Mouse (Mus musculus) CH12.LX (cell line): ENCODE data around the gene Itk. TPM values are rescaled to one million over a fixed set of nuclear protein-coding genes. Genes with fewer than 3 reads are reported as not detected.
A peak's percentile ranks its signal among the peaks of the same experiment; 100 is the strongest.

Experiments used
- DNase-seq: peaks from one replicate; pipeline ENCODE4 v3.0.0-alpha.2; 2013; ENCODE audit errors: extremely low read depth
- H3K27ac ChIP-seq: 2 replicates; pipeline ENCODE4 v1.5.1; 2012; ENCODE audit warnings: low read depth, mild to moderate bottlenecking, control low read depth, moderate library complexity; ENCODE audit not compliant: insufficient read depth
- H3K27me3 ChIP-seq: replicated peaks from 2 replicates; pipeline ENCODE3; 2012; ENCODE audit warnings: inconsistent platforms
- H3K36me3 ChIP-seq, 2 experiments: replicated peaks in 1 of 2; 2 replicates each; pipeline versions ENCODE3 to v1.6.1; 2012; ENCODE audit warnings: inconsistent platforms in 1 of 2, low read length in 1 of 2, mild to moderate bottlenecking in 1 of 2, mixed read lengths in 1 of 2, moderate library complexity in 1 of 2; ENCODE audit not compliant: control insufficient read depth in 1 of 2, insufficient read depth in 1 of 2
- H3K4me1 ChIP-seq, 2 experiments: 2 replicates each; pipeline ENCODE4 v1.6.1; 2012; ENCODE audit warnings: inconsistent platforms in 1 of 2, moderate library complexity in 1 of 2; ENCODE audit not compliant: insufficient read depth in 2 of 2, control insufficient read depth in 1 of 2
- H3K4me2 ChIP-seq: 2 replicates; pipeline ENCODE4 v1.6.1; 2012; ENCODE audit warnings: low read depth, mild to moderate bottlenecking, control low read depth; ENCODE audit not compliant: poor library complexity, insufficient read depth, severe bottlenecking
- H3K4me3 ChIP-seq, 3 experiments: fragments of 150-350 bp in 1 of 3; sonication (generic) in 1 of 3; replicated peaks in 1 of 3; 2 replicates each; pipeline versions ENCODE3 to v1.5.1; 2011 to 2012; ENCODE audit warnings: low read depth in 2 of 3, low read length in 2 of 3, mild to moderate bottlenecking in 2 of 3, moderate library complexity in 2 of 3, control low read depth in 1 of 3, improper control_type of control experiment in 1 of 3, inconsistent platforms in 1 of 3, mixed read lengths in 1 of 3; ENCODE audit not compliant: poor library complexity in 1 of 3
- H3K79me2 ChIP-seq: replicated peaks from 2 replicates; pipeline ENCODE4 v1.6.1; 2012; ENCODE audit warnings: mild to moderate bottlenecking, moderate library complexity; ENCODE audit not compliant: control insufficient read depth, poor library complexity, insufficient read depth, severe bottlenecking; ENCODE audit errors: extremely low read depth
- H3K9ac ChIP-seq: 2 replicates; pipeline ENCODE4 v1.6.1; 2012; ENCODE audit warnings: low read depth, mild to moderate bottlenecking, control low read depth, moderate library complexity; ENCODE audit not compliant: insufficient read depth
- H3K9me3 ChIP-seq: replicated peaks from 2 replicates; pipeline ENCODE3; 2012; ENCODE audit warnings: low read length, inconsistent platforms, mixed read lengths
- BHLHE40 ChIP-seq: IDR thresholded peaks from 2 replicates; pipeline ENCODE4 v1.6.1; 2011; ENCODE audit warnings: mild to moderate bottlenecking, low read depth, low read length, improper control_type of control experiment
- CHD1 ChIP-seq: IDR thresholded peaks from 2 replicates; pipeline ENCODE4 v1.6.1; 2012; ENCODE audit warnings: low read depth, low read length, improper control_type of control experiment, inconsistent platforms
- CHD2 ChIP-seq: IDR thresholded peaks from 2 replicates; pipeline ENCODE4 v1.6.1; 2011; ENCODE audit warnings: low read length, improper control_type of control experiment
- E2F4 ChIP-seq: IDR thresholded peaks from 2 replicates; pipeline ENCODE4 v1.6.1; 2011; ENCODE audit warnings: low read depth, low read length, improper control_type of control experiment; ENCODE audit not compliant: insufficient replicate concordance
- EP300 ChIP-seq: IDR thresholded peaks from 2 replicates; pipeline ENCODE4 v1.6.1; 2011; ENCODE audit warnings: low read length, improper control_type of control experiment
- GABPA ChIP-seq: IDR thresholded peaks from 2 replicates; pipeline ENCODE4 v1.6.1; 2012; ENCODE audit warnings: low read depth, low read length, improper control_type of control experiment, inconsistent platforms; ENCODE audit not compliant: insufficient replicate concordance
- JUN ChIP-seq: IDR thresholded peaks from 2 replicates; pipeline ENCODE4 v1.6.1; 2011; ENCODE audit warnings: low read depth, mild to moderate bottlenecking, low read length, improper control_type of control experiment, moderate library complexity; ENCODE audit not compliant: insufficient read depth
- JUND ChIP-seq: conservative IDR thresholded peaks from 2 replicates; pipeline ENCODE4 v1.6.1; 2011; ENCODE audit warnings: low read depth, low read length, improper control_type of control experiment
- KAT2A ChIP-seq: IDR thresholded peaks from 2 replicates; pipeline ENCODE4 v1.6.1; 2012; ENCODE audit warnings: low read length, improper control_type of control experiment, inconsistent platforms; ENCODE audit not compliant: insufficient replicate concordance
- MAFK ChIP-seq: IDR thresholded peaks from 2 replicates; pipeline ENCODE4 v1.6.1; 2011; ENCODE audit warnings: low read length, improper control_type of control experiment; ENCODE audit not compliant: insufficient replicate concordance
- MAX ChIP-seq: IDR thresholded peaks from 2 replicates; pipeline ENCODE4 v1.6.1; 2011; ENCODE audit warnings: low read length, improper control_type of control experiment
- NRF1 ChIP-seq: IDR thresholded peaks from 2 replicates; pipeline ENCODE4 v1.6.1; 2014; ENCODE audit warnings: low read depth, mild to moderate bottlenecking, inconsistent platforms, low read length, improper control_type of control experiment, moderate library complexity
- PAX5 ChIP-seq: IDR thresholded peaks from 2 replicates; pipeline ENCODE4 v1.6.1; 2012; ENCODE audit warnings: low read length, inconsistent platforms, mixed read lengths
- POLR2A ChIP-seq: IDR thresholded peaks from 2 replicates; pipeline ENCODE4 v1.6.1; 2011; ENCODE audit warnings: low read depth, mild to moderate bottlenecking, improper control_type of control experiment, low read length
- SIN3A ChIP-seq: IDR thresholded peaks from 2 replicates; pipeline ENCODE4 v1.6.1; 2012; ENCODE audit warnings: low read length, improper control_type of control experiment, inconsistent platforms
- TCF12 ChIP-seq: IDR thresholded peaks from 2 replicates; pipeline ENCODE4 v1.6.1; 2014; ENCODE audit warnings: low read depth, mild to moderate bottlenecking, inconsistent platforms, low read length, improper control_type of control experiment
- UBTF ChIP-seq: IDR thresholded peaks from 2 replicates; pipeline ENCODE4 v1.6.1; 2012; ENCODE audit warnings: low read depth, mild to moderate bottlenecking, inconsistent platforms, low read length, improper control_type of control experiment, moderate library complexity
- USF1 ChIP-seq: IDR thresholded peaks from 2 replicates; pipeline ENCODE4 v1.6.1; 2014; ENCODE audit warnings: low read depth, mild to moderate bottlenecking, inconsistent platforms, low read length, improper control_type of control experiment
- ZC3H11A ChIP-seq: IDR thresholded peaks from 2 replicates; pipeline ENCODE4 v1.6.1; 2012; ENCODE audit warnings: low read depth, mild to moderate bottlenecking, inconsistent platforms, low read length, improper control_type of control experiment
- ZKSCAN1 ChIP-seq: IDR thresholded peaks from 2 replicates; pipeline ENCODE4 v1.6.1; 2012; ENCODE audit warnings: low read depth, inconsistent platforms, low read length, improper control_type of control experiment, borderline replicate concordance
- ZMIZ1 ChIP-seq: IDR thresholded peaks from 2 replicates; pipeline ENCODE4 v1.6.1; 2012; ENCODE audit warnings: low read depth, mild to moderate bottlenecking, inconsistent platforms, low read length, improper control_type of control experiment
- ZNF384 ChIP-seq: IDR thresholded peaks from 2 replicates; pipeline ENCODE4 v1.6.1; 2012; ENCODE audit warnings: low read depth, low read length, improper control_type of control experiment, inconsistent platforms
- dilution Hi-C: fragments of 300-500 bp; cut with MboI; formaldehyde crosslinking; loops from 2 replicates; pipeline ENCODE4 v1.14.3; 2020; ENCODE audit warnings: low sequenced_read_pairs; ENCODE audit not compliant: extremely low pct_unique_long_range_greater_than_20kb, extremely low pct_ligation_motif_present
- in situ Hi-C: fragments of 300-500 bp; cut with MboI; formaldehyde crosslinking; loops from 3 replicates; pipeline ENCODE4 v1.14.3; 2019; ENCODE audit warnings: low sequenced_read_pairs, low pct_ligation_motif_present, low pct_unique_long_range_greater_than_20kb, mixed read lengths
- polyA plus RNA-seq: library from polyadenylated mRNA; unstranded; fragments of >175 nt; gene quantifications from 2 replicates; pipeline ENCODE4 v1.2.1, GENCODE M21; 2012; ENCODE audit warnings: low read depth; ENCODE audit not compliant: insufficient read length
- total RNA-seq, 2 experiments: library from RNA; depleted of rRNA; stranded (reverse); fragments of 300-350 nt in 1 of 2; fragments of >200 nt in 1 of 2; gene quantifications; 2 replicates each; pipeline ENCODE4 v1.2.3; 2012 to 2014

The Itk gene
- total and polyA plus RNA-seq, 3 experiments = 0.11 to 0.64 (median 0.17) TPM

- H3K27me3 ChIP-seq = no peaks in the 10 kb centered on the region
- dilution Hi-C loops = no loop called here
- in situ Hi-C loops = no loop called here
- H3K79me2 ChIP-seq = no peaks in the 10 kb centered on the region
- H3K27ac ChIP-seq = no peak overlapping the region
- H3K36me3 ChIP-seq = no peaks in the 10 kb centered on the region
- TF ChIP-seq MAFK = no peak
- TF ChIP-seq ZNF384 = no peak
- no peak for TF ChIP-seq SIN3A
- no peak for TF ChIP-seq ZMIZ1
- TF ChIP-seq USF1 = no peak
- no peak for TF ChIP-seq JUN
- no peak for TF ChIP-seq NRF1
- no peak for TF ChIP-seq CHD2
- TF ChIP-seq GABPA = no peak
- TF ChIP-seq CHD1 = no peak
- TF ChIP-seq ZKSCAN1 = no peak
- TF ChIP-seq KAT2A = no peak
- no peak for TF ChIP-seq UBTF
- peak overlapping the region; percentile 36; the same call in 1 of the 2 replicates for H3K9ac ChIP-seq
- peaks cover 38 to 41% of the 10 kb centered on the region in 2 experiments for H3K4me1 ChIP-seq
- no peak overlapping the region for H3K4me2 ChIP-seq
- no peak for DNase-seq
- no peaks in the 10 kb centered on the region for H3K9me3 ChIP-seq
- no peak overlapping the region for H3K4me3 ChIP-seq
These were observed 30.9 kb downstream of the Itk start for GRCm38 (mm10) chr11:46358369-46358768.

DNA sequence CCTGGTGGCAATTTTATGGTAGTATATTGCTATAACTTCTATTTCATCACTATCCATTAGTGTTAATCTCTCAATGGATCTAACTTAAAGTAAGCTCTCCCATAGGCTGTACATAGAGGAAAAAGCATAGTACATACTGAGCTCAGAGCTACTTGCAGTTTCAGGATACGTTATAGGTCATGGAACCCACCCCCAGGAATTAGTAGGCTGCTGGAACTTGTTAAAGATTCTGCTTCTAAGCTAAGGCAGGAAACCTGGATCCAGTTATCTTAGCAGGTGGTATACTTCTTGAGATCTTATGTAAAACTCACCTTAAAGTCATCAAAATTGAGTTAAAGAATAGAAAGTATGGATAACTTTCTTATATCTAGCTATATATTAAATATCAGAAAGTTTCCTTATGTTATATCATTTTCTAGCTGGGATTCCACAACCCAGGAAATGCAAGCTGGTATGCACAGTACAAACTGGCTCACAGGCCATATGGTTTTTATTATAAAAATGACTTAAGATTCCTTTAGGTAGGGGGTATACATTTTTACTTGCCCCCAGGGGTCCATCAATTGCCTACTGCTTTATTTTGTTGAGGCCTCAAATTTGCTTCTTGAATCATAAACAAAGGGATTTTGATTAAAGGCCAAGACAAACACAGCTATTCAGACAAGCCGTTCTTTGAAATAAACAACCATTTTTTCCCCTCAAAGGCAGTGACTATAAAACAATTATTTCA is 39.5 kb downstream of the Itk start:
- Histone ChIP-seq H3K9ac (no peak overlapping the region), H3K4me3 (no peak overlapping the region), H3K4me2 (no peak overlapping the region), H3K79me2 (no peaks in the 10 kb centered on the region), H3K4me1 (peaks cover 18 to 48% of the 10 kb centered on the region in 2 experiments), H3K27ac (no peak overlapping the region), H3K27me3 (no peaks in the 10 kb centered on the region), H3K36me3 (no peaks in the 10 kb centered on the region), H3K9me3 (no peaks in the 10 kb centered on the region)
- dilution Hi-C loops = no loop called here
- in situ Hi-C loops = loop anchor here (5.0 kb wide), 1 partner anchor 43 kb away; no protein-coding TSS in a partner anchor
- no peak for DNase-seq
- TF ChIP-seq UBTF = no peak
- TF ChIP-seq ZC3H11A = no peak
- TF ChIP-seq CHD2 = no peak
- TF ChIP-seq MAFK = no peak
- no peak for TF ChIP-seq EP300
- no peak for TF ChIP-seq PAX5
- no peak for TF ChIP-seq ZNF384
- TF ChIP-seq MAX = no peak
- no peak for TF ChIP-seq GABPA
- no peak for TF ChIP-seq BHLHE40
- no peak for TF ChIP-seq TCF12
- no peak for TF ChIP-seq NRF1
- TF ChIP-seq SIN3A = no peak
- TF ChIP-seq JUND = no peak
- TF ChIP-seq POLR2A = no peak
- no peak for TF ChIP-seq E2F4
